Mouse (Mus musculus): ENCODE data around the gene Ephx4. TPM values are rescaled to one million over a fixed set of nuclear protein-coding genes. Genes with fewer than 3 reads are reported as not detected.

Ephx4 gene
- polyA plus RNA-seq, 1 experiment: 2.1 TPM

- Histone ChIP-seq H3K27me3 (ENCODE audit: control insufficient read depth, insufficient read depth, low read length) (no peaks in the 10 kb centered on the region), H3K27ac (ENCODE audit: control insufficient read depth, insufficient read depth, low read depth, low read length) (no peak overlapping the region), H3K36me3 (ENCODE audit: control insufficient read depth, insufficient read depth, low read length) (no peaks in the 10 kb centered on the region), H3K4me1 (ENCODE audit: control insufficient read depth, insufficient read depth, low read length) (no peaks in the 10 kb centered on the region), H3K4me3 (ENCODE audit: control insufficient read depth, low read depth, low read length) (no peak overlapping the region)
- TF ChIP-seq POLR2A (IDR thresholded peaks at IDR 0.05; ENCODE audit: control insufficient read depth, low read depth, low read length) (no peak), CTCF (IDR thresholded peaks at IDR 0.05; ENCODE audit: control insufficient read depth, insufficient read depth, insufficient replicate concordance, low read depth, low read length) (no peak)
Observed at GRCm38 (mm10) chr5:107467098-107467497, 64.6 kb downstream of the Ephx4 start.

DNA sequence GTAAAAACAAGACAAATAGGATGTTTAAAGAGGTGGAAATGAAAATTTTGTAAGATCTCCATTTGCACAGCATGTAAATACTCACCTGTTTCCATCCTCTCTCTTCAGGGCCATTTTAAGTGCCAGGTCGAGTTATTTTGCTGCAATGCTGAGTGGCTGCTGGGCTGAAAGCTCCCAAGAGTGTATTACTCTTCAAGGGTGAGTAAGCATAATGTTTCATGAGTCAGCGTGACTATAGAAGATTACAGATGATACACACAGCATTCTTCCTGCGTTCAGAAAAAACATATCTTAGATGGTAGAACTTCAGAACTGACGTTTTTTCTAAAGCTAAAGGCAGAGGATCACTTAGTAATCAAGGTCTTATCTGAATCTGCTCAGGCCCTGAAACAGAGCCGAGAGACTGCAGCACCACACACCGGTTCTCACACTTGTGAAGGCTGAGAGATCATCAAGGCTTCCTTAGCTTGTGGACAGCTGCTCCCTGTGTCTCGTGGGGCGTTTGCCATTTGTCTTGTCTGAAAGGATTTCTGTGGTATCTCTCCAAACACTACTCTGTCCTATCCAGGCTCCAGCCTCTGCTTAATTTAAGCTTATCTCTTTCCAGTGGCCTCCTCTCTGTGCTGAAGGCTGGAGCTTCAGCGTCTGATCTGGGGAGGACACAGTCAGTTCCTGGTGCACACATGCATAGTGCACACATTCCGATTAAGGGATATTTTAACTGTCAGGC, 68.2 kb downstream of the Ephx4 start:
- no peaks in the 10 kb centered on the region for H3K27me3 ChIP-seq (ENCODE audit: control insufficient read depth, insufficient read depth, low read length)
- TF ChIP-seq POLR2A (IDR thresholded peaks at IDR 0.05; ENCODE audit: control insufficient read depth, low read depth, low read length): no peak
- TF ChIP-seq CTCF (IDR thresholded peaks at IDR 0.05; ENCODE audit: control insufficient read depth, insufficient read depth, insufficient replicate concordance, low read depth, low read length): no peak
- no peaks in the 10 kb centered on the region for H3K4me1 ChIP-seq (ENCODE audit: control insufficient read depth, insufficient read depth, low read length)
- H3K36me3 ChIP-seq (ENCODE audit: control insufficient read depth, insufficient read depth, low read length): no peaks in the 10 kb centered on the region
- H3K4me3 ChIP-seq (ENCODE audit: control insufficient read depth, low read depth, low read length): no peak overlapping the region
- no peak overlapping the region for H3K27ac ChIP-seq (ENCODE audit: control insufficient read depth, insufficient read depth, low read depth, low read length)

Other genes with a start within 250 kb of the Ephx4 start
- 7.1 and 8.4 TPM in 2 replicates for gene Tgfbr3, start 113.1 kb upstream of the Ephx4 start, polyA plus RNA-seq (2012; rRNA removed)
- 100 and 103 TPM in 2 replicates for gene Brdt, start 71.6 kb upstream of the Ephx4 start, polyA plus RNA-seq (2012; rRNA removed)
- gene Lpcat2b, start 28.8 kb downstream of the Ephx4 start, polyA plus RNA-seq (2012; rRNA removed): 105 and 113 TPM in 2 replicates
- gene Btbd8, start 35.3 kb downstream of the Ephx4 start, polyA plus RNA-seq (2012; rRNA removed): 5.6 and 5.9 TPM in 2 replicates
- 0.05 and 0.11 TPM in 2 replicates for gene Gm42669, start 104.9 kb downstream of the Ephx4 start, polyA plus RNA-seq (2012; rRNA removed)
- gene 1700028K03Rik, start 132.0 kb downstream of the Ephx4 start, polyA plus RNA-seq (2012; rRNA removed): 12.5 and 14.4 TPM in 2 replicates
- gene Rpap2, start 194.6 kb downstream of the Ephx4 start, polyA plus RNA-seq (2012; rRNA removed): 9.8 and 10.5 TPM in 2 replicates
- 8.5 and 8.6 TPM in 2 replicates for gene Glmn, start 195.2 kb downstream of the Ephx4 start, polyA plus RNA-seq (2012; rRNA removed)

All from testis, adult 2 months (tissue).